Mouse (Mus musculus) spleen, adult 2 months (tissue): ENCODE data around the gene AI593442. TPM values are rescaled to one million over a fixed set of nuclear protein-coding genes. Genes with fewer than 3 reads are reported as not detected.

Source experiments
- DNase-seq, 2 experiments: peaks; one replicate each; pipeline versions ENCODE4 v3.0.0 to v3.0.0-alpha.2; 2012 to 2021; ENCODE audit warnings: low spot score in 2 of 2, low read depth in 1 of 2
- H3K27ac ChIP-seq: fragments of 200-500 bp; 2 replicates; pipeline ENCODE4 v1.5.1; 2012; ENCODE audit warnings: low read length, inconsistent platforms; ENCODE audit not compliant: insufficient read depth
- H3K27me3 ChIP-seq: fragments of 200-500 bp; 2 replicates; pipeline ENCODE4 v1.6.1; 2012; ENCODE audit warnings: mild to moderate bottlenecking, moderate library complexity, low read length, inconsistent platforms; ENCODE audit not compliant: control insufficient read depth, insufficient read depth
- H3K36me3 ChIP-seq: fragments of 200-500 bp; 2 replicates; pipeline ENCODE4 v1.6.1; 2012; ENCODE audit warnings: mild to moderate bottlenecking, low read length, inconsistent platforms; ENCODE audit not compliant: control insufficient read depth, insufficient read depth
- H3K4me1 ChIP-seq: fragments of 200-500 bp; 2 replicates; pipeline ENCODE4 v1.6.1; 2011; ENCODE audit warnings: inconsistent platforms; ENCODE audit not compliant: control insufficient read depth, insufficient read depth, insufficient read length
- H3K4me3 ChIP-seq: fragments of 200-500 bp; 2 replicates; pipeline ENCODE4 v1.5.1; 2011; ENCODE audit warnings: mild to moderate bottlenecking, inconsistent platforms; ENCODE audit not compliant: insufficient read depth, insufficient read length; ENCODE audit errors: extremely low read depth
- CTCF ChIP-seq: fragments of 200-500 bp; IDR thresholded peaks from 2 replicates; pipeline ENCODE4 v1.5.1; 2011; ENCODE audit warnings: mild to moderate bottlenecking, inconsistent platforms; ENCODE audit not compliant: insufficient read depth, insufficient read length, insufficient replicate concordance; ENCODE audit errors: extremely low read depth
- POLR2A ChIP-seq: fragments of 200-500 bp; IDR thresholded peaks from 2 replicates; pipeline ENCODE4 v1.6.1; 2011; ENCODE audit warnings: low read depth, low read length, inconsistent platforms
- WGBS: fragments of 180-500 bp; shearing (Covaris S2); methylation state at CpG from one replicate; pipeline ENCODE4 v1.1.7; 2018; 5-methylcytosine and 5-hydroxymethylcytosine counted together
- polyA plus RNA-seq: library from polyadenylated mRNA; depleted of rRNA; stranded (reverse); fragments of >200 nt; gene quantifications from 2 replicates; pipeline ENCODE4 v1.2.3, GENCODE M21; 2012; rRNA removed

The AI593442 gene
- polyA plus RNA-seq = 0.01 and 0.08 TPM in 2 replicates

- Histone ChIP-seq H3K27me3 (peaks cover 1% of the 10 kb centered on the region; the same call in 1 of the 2 replicates), H3K36me3 (no peaks in the 10 kb centered on the region), H3K4me3 (no peak within 1 kb of the TSS), H3K27ac (no peak within 1 kb of the TSS), H3K4me1 (no peaks in the 10 kb centered on the region)
- no peak for DNase-seq
- 4% methylated on average over 21 of the region's 27 CpGs for WGBS
- no peak for TF ChIP-seq POLR2A
- no peak for TF ChIP-seq CTCF
Observed at GRCm38 (mm10) chr9:52679362-52679947, at the start of gene AI593442. TSS of gene AI593442 (minus strand) at chr9:52679780.

GRCm38 (mm10) chr9:52728806-52729205 is 49.2 kb upstream of the AI593442 start:
- Histone ChIP-seq H3K27ac (no peak overlapping the region), H3K36me3 (no peaks in the 10 kb centered on the region), H3K27me3 (no peaks in the 10 kb centered on the region), H3K4me1 (no peaks in the 10 kb centered on the region), H3K4me3 (no peak overlapping the region)
- 91% methylated on average over 5 of the region's 5 CpGs for WGBS
- no peak for DNase-seq
- TF ChIP-seq POLR2A (no peak), CTCF (no peak)

DNA sequence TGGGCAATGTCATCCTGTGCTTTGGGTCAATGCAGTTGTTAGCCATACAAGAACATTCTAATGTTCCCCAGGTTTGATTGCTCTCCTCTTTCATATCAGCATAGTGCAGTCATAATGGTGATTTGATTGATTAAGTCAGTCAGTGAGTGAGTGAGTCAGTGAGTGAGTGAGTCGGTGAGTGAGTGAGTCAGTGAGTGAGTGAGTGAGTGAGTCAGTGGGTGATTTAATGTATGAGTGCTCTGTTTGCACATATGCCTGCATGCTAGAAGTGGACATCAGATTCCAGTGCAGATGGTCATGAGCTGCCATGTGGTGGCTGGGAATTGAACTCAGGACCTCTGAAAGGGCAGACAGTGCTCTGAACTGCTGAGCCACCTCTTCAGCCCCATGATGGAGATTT is 43.0 kb upstream of the AI593442 start:
- Histone ChIP-seq H3K4me1 (no peaks in the 10 kb centered on the region), H3K27me3 (no peaks in the 10 kb centered on the region), H3K27ac (no peak overlapping the region), H3K36me3 (no peaks in the 10 kb centered on the region), H3K4me3 (no peak overlapping the region)
- 83% methylated on average over 1 of the region's 1 CpGs for WGBS
- DNase-seq = no peak
- TF ChIP-seq CTCF (no peak), POLR2A (no peak)

GRCm38 (mm10) chr9:52719562-52719961 is 40.0 kb upstream of the AI593442 start:
- TF ChIP-seq CTCF (no peak), POLR2A (no peak)
- 63% methylated on average over 2 of the region's 2 CpGs for WGBS
- DNase-seq = no peak

GRCm38 (mm10) chr9:52680036-52680435 is 456 bp upstream of the AI593442 start:
- Histone ChIP-seq H3K27me3 (peaks cover 1% of the 10 kb centered on the region; the same call in 1 of the 2 replicates), H3K27ac (no peak overlapping the region), H3K36me3 (no peaks in the 10 kb centered on the region), H3K4me1 (no peaks in the 10 kb centered on the region), H3K4me3 (no peak overlapping the region)
- 66% methylated on average over 5 of the region's 5 CpGs for WGBS
- no peak for DNase-seq
- TF ChIP-seq POLR2A (no peak), CTCF (no peak)

More at GRCm38 (mm10) chr9:52719562-52719961, 40.0 kb upstream of the AI593442 start:
- no peaks in the 10 kb centered on the region for H3K27me3 ChIP-seq
- H3K4me1 ChIP-seq = no peaks in the 10 kb centered on the region
- no peaks in the 10 kb centered on the region for H3K36me3 ChIP-seq
- H3K27ac ChIP-seq = no peak overlapping the region
- no peak overlapping the region for H3K4me3 ChIP-seq

DNA sequence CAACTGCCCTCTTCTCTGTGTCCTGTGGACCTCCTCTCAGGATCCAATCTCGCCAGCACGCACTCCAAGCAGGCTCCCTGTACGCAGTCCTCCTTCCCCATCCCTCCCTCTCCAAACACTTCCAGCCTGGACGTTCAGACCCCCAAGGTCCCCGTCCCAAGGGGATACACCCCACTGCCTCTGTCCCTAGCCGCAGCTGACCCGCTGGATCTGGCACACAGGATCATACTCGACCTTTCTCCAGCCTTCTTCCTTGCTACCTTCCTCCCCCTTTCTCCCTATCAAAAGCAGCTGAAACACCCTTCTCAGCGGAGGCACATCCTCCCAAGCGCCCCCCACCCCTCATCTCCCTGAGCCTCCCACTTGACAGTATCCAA is 753 bp downstream of the AI593442 start:
- no peak for DNase-seq
- H3K4me3 ChIP-seq = no peak overlapping the region
- H3K27me3 ChIP-seq = peaks cover 1% of the 10 kb centered on the region; the same call in 1 of the 2 replicates
- WGBS = 7% methylated on average over 10 of the region's 10 CpGs
- H3K4me1 ChIP-seq = no peaks in the 10 kb centered on the region
- H3K27ac ChIP-seq = no peak overlapping the region
- no peaks in the 10 kb centered on the region for H3K36me3 ChIP-seq
- TF ChIP-seq CTCF (no peak), POLR2A (no peak)

DNA sequence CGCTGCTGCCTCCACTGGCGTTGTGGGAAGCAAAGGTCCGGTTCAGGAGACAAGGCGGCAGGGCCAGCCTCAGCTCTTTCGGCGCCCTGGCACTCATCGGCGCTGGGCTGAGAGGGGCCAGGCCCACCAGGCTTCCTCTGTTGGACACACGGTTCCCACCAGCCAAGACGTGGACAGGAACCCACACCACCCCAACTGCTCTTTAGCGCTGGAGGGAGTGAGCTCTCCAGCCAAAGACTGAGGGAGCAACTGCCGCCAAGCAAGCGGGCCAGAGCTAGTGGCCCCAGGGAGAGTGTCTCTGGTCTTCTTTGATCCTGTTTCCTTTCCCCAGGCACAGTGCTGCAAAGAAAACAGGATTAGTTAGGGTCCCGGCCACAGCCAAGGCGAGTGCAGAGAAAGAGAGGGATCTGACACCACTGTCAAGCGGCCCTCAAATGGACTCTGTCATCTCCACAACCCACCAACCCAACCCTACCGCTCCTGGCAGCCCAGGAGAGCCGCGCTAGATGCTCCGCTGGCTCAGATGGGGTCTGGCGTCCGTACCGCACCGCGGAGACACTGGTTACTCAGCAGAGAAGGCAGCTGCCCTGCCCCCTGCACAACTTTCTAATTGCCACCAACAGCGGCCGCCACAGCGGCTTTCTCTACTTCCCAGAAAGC is 1.3 kb downstream of the AI593442 start:
- H3K27ac ChIP-seq = no peak overlapping the region
- H3K4me1 ChIP-seq = no peaks in the 10 kb centered on the region
- DNase-seq = no peak
- 7% methylated on average over 28 of the region's 28 CpGs for WGBS
- no peaks in the 10 kb centered on the region for H3K36me3 ChIP-seq
- TF ChIP-seq CTCF (no peak), POLR2A (no peak)
- H3K27me3 ChIP-seq = peaks cover 1% of the 10 kb centered on the region; the same call in 1 of the 2 replicates
- H3K4me3 ChIP-seq = no peak overlapping the region
